In the genomic region with DNA sequence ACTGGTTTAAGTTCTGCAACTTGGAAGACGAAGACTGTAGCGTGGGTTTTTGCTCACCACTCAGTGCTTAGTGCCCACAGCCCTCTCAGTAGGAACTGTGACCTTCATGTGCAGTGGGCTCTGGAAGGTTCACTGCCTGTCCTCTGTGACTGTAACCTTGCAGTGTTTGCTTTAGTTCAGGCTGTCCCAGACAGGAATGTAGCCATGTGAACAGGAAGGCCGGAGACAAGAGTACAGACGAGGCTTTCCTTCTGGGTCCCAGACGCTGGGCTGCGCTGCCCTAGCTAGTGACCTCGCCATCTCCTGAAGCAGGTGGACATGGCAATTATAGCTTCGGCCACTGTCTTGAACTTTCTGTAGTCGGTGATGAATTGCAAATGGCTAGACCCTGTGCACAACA, we compare ENCODE assay signal across 23 mouse cellular contexts.
DNase-seq lines count a peak whose midpoint lies in the region; ATAC-seq and TF ChIP-seq lines count a peak whose summit lies in the region.
"Had no signal": no experiment of that assay in that cellular context is flagged by ENCODE, and none has a peak within 500 bp of the region (broad histone marks: within the 10 kb centered on the region; RNA-seq: fewer than 3 reads in every experiment).

No protein-coding gene starts in this region.

- POLR2A ChIA-PET in Patski (lab: Charles Lee), result interaction anchor here (0.8 kb wide), 1 partner anchor 40 kb away, joined by 3 read pairs; no protein-coding TSS in a partner anchor

- WGBS in hindbrain, embryonic 11.5 days, result 67% methylated on average over 9 of the region's 9 CpGs
- WGBS in hindbrain, embryonic 13.5 days, result 53% methylated on average over 9 of the region's 9 CpGs
- WGBS in liver, adult 2 months, result 72% methylated on average over 9 of the region's 9 CpGs
- 53% methylated on average over 9 of the region's 9 CpGs for WGBS in lung, postnatal 0 days

- CTCF ChIA-PET in Patski (lab: Charles Lee), result no interaction called here

- peak; percentile 35; the same call in 1 of the 2 replicates for ATAC-seq in hindbrain, embryonic 11.5 days (ENCODE audit: low FRiP score)
- ATAC-seq in hindbrain, embryonic 13.5 days (ENCODE audit: low FRiP score), result no peak
- peak; percentile 15 for ATAC-seq in Patski
- ATAC-seq in lung, postnatal 0 days, result no peak
- ATAC-seq: activated CD4-positive, CD25-positive, alpha-beta regulatory T cell, adult 4 months; CD4-positive, CD25-positive, alpha-beta regulatory T cell, adult 4 months; forebrain, postnatal 0 days; hindbrain, embryonic 16.5 days had no signal

- H3K27me3 ChIP-seq in hindbrain, embryonic 11.5 days (ENCODE audit: control insufficient read depth, insufficient read depth, low read length), result no peaks in the 10 kb centered on the region
- H3K27me3 ChIP-seq in hindbrain, embryonic 13.5 days, result no peaks in the 10 kb centered on the region
- no peaks in the 10 kb centered on the region for H3K27me3 ChIP-seq in liver, adult 2 months (ENCODE audit: control insufficient read depth, insufficient read depth, low read length)
- no peaks in the 10 kb centered on the region for H3K27me3 ChIP-seq in Patski
- H3K27me3 ChIP-seq in lung, postnatal 0 days (replicated peaks; ENCODE audit: insufficient read depth, low read length), result no peaks in the 10 kb centered on the region

- H3K79me2 ChIP-seq in liver, adult 2 months (ENCODE audit: control insufficient read depth, insufficient read depth, low read length), result peaks cover 11% of the 10 kb centered on the region

- no peaks in the 10 kb centered on the region for H3K36me3 ChIP-seq in hindbrain, embryonic 11.5 days (ENCODE audit: control insufficient read depth, insufficient read depth, low read length)
- no peaks in the 10 kb centered on the region for H3K36me3 ChIP-seq in hindbrain, embryonic 13.5 days
- no peaks in the 10 kb centered on the region for H3K36me3 ChIP-seq in liver, adult 2 months (ENCODE audit: control insufficient read depth, insufficient read depth, low read length)
- H3K36me3 ChIP-seq in lung, postnatal 0 days (ENCODE audit: insufficient read depth, low read length), result no peaks in the 10 kb centered on the region
- H3K36me3 ChIP-seq: forebrain, embryonic 10.5 days; heart, embryonic 10.5 days had no signal

- no peaks in the 10 kb centered on the region for H3K4me1 ChIP-seq in hindbrain, embryonic 11.5 days (replicated peaks; ENCODE audit: control insufficient read depth, insufficient read depth, low read length)
- H3K4me1 ChIP-seq in hindbrain, embryonic 13.5 days (replicated peaks), result peaks cover 28% of the 10 kb centered on the region
- H3K4me1 ChIP-seq in liver, adult 2 months (ENCODE audit: control insufficient read depth, insufficient read depth, low read length), result no peaks in the 10 kb centered on the region
- H3K4me1 ChIP-seq in lung, postnatal 0 days (ENCODE audit: insufficient read depth, low read depth, low read length), result no peaks in the 10 kb centered on the region

- no peaks in the 10 kb centered on the region for H3K9me3 ChIP-seq in hindbrain, embryonic 11.5 days (ENCODE audit: control insufficient read depth, low read length)
- H3K9me3 ChIP-seq in hindbrain, embryonic 13.5 days, result no peaks in the 10 kb centered on the region
- no peaks in the 10 kb centered on the region for H3K9me3 ChIP-seq in lung, postnatal 0 days (ENCODE audit: low read length)
- H3K9me3 ChIP-seq: forebrain, embryonic 10.5 days; heart, embryonic 10.5 days had no signal

- no peak for TF ChIP-seq EP300 in lung, postnatal 0 days (IDR thresholded peaks at IDR 0.05)

- no peak for TF ChIP-seq POLR2A in liver, adult 2 months (IDR thresholded peaks at IDR 0.05; ENCODE audit: extremely low read depth, insufficient read depth, low read length)

- H3K4me3 ChIP-seq in hindbrain, embryonic 11.5 days (ENCODE audit: low read depth, low read length), result no peak overlapping the region
- H3K4me3 ChIP-seq in hindbrain, embryonic 13.5 days, result no peak overlapping the region
- H3K4me3 ChIP-seq in liver, adult 2 months (ENCODE audit: insufficient read depth, low read depth, low read length), result no peak overlapping the region
- H3K4me3 ChIP-seq in lung, postnatal 0 days (ENCODE audit: low read depth, low read length), result no peak overlapping the region
- H3K4me3 ChIP-seq: forebrain, embryonic 10.5 days; heart, embryonic 10.5 days had no signal

- no peak for TF ChIP-seq CTCF in liver, adult 2 months (IDR thresholded peaks at IDR 0.05; ENCODE audit: low read depth, low read length)
- TF ChIP-seq CTCF in Patski (IDR thresholded peaks at IDR 0.05), result no peak
- no peak for TF ChIP-seq CTCF in lung, postnatal 0 days (IDR thresholded peaks at IDR 0.05)

- H3K9ac ChIP-seq in hindbrain, embryonic 11.5 days (ENCODE audit: low read depth, low read length), result no peak overlapping the region
- no peak overlapping the region for H3K9ac ChIP-seq in hindbrain, embryonic 13.5 days
- H3K9ac ChIP-seq in liver, adult 2 months (ENCODE audit: low read depth, low read length), result no peak overlapping the region
- H3K9ac ChIP-seq in lung, postnatal 0 days (replicated peaks; ENCODE audit: low read depth), result no peak overlapping the region
- H3K9ac ChIP-seq: forebrain, postnatal 0 days; lung, embryonic 14.5 days had no signal

- no peak for DNase-seq in hindbrain, embryonic 11.5 days (ENCODE audit: low spot score)
- peak; percentile 17 for DNase-seq in liver, adult 2 months (ENCODE audit: extremely low read depth, low read depth, low spot score)
- DNase-seq in liver (no peak), Patski (ENCODE audit: low read depth, low spot score) (no peak)
- peak; percentile 58 for DNase-seq in mesoderm, embryonic 11.5 days (ENCODE audit: low read depth, low spot score)
- no peak for DNase-seq in lung, postnatal 4 days
- no peak for DNase-seq in lung, postnatal 0 days (ENCODE audit: low spot score)
- DNase-seq: adrenal gland, postnatal 25 days; cerebellum, adult 11 months; cerebellum, postnatal 10 days; forebrain, postnatal 0 days; heart, postnatal 14 days; lung, embryonic 14.5 days; right cerebral cortex, adult 18-20 months; thymus, postnatal 36 days had no signal

- in situ Hi-C loops in Patski (cut with MboI; ENCODE audit: low pct_unique_long_range_greater_than_20kb), result no loop called here

- no peak overlapping the region for H3K4me2 ChIP-seq in hindbrain, embryonic 11.5 days (replicated peaks; ENCODE audit: low read depth, low read length)
- H3K4me2 ChIP-seq in hindbrain, embryonic 13.5 days, result no peak overlapping the region
- no peak overlapping the region for H3K4me2 ChIP-seq in lung, postnatal 0 days (replicated peaks; ENCODE audit: low read depth, low read length)
- H3K4me2 ChIP-seq: lung, embryonic 14.5 days; midbrain, embryonic 11.5 days had no signal

- peak overlapping the region; percentile 45; the same call in 1 of the 2 replicates for H3K27ac ChIP-seq in hindbrain, embryonic 11.5 days (ENCODE audit: low read depth, low read length)
- H3K27ac ChIP-seq in hindbrain, embryonic 13.5 days, result no peak overlapping the region
- no peak overlapping the region for H3K27ac ChIP-seq in liver, adult 2 months (replicated peaks; ENCODE audit: insufficient read depth, low read depth, low read length)
- no peak overlapping the region for H3K27ac ChIP-seq in lung, postnatal 0 days (ENCODE audit: low read length)
- H3K27ac ChIP-seq: forebrain, embryonic 10.5 days; heart, embryonic 10.5 days; macrophage had no signal

Comparison
In these comparisons a context has a peak if more than half of its experiments do, and no peak if none do; other contexts are left out.
1. ATAC-seq: peak in hindbrain, embryonic 11.5 days (single experiment) and Patski (single experiment); none in hindbrain, embryonic 13.5 days (single experiment) and lung, postnatal 0 days (single experiment).
2. DNase-seq: peak in liver, adult 2 months (single experiment) and mesoderm, embryonic 11.5 days (single experiment); none in hindbrain, embryonic 11.5 days (single experiment), liver (single experiment), Patski (single experiment), lung, postnatal 4 days (0 of 2) and lung, postnatal 0 days (single experiment).